Mouse (Mus musculus) liver, embryonic 14.5 days (tissue): ENCODE data around the gene Nenf. TPM values are rescaled to one million over a fixed set of nuclear protein-coding genes. Genes with fewer than 3 reads are reported as not detected.
A peak's percentile ranks its signal among the peaks of the same experiment; 100 is the strongest.

Source experiments
- ATAC-seq: fragments of 200-750 bp; cut with Nextera tagmentation; 2 replicates; pipeline ENCODE4 v1.8.0; 2017; ENCODE audit warnings: moderate number of reproducible peaks, mild to moderate bottlenecking, moderate library complexity; ENCODE audit not compliant: insufficient read depth
- DNase-seq, 3 experiments: peaks; one replicate each; pipeline ENCODE4 v3.0.0-alpha.2; 2012 to 2013; ENCODE audit warnings: low read depth in 3 of 3, low spot score in 3 of 3
- H3K27ac ChIP-seq: fragments of 300-500 bp; sonication (generic); 2 replicates; pipeline ENCODE4 v1.5.1; 2014; ENCODE audit warnings: moderate library complexity, mild to moderate bottlenecking, control low read depth, inconsistent platforms
- H3K27me3 ChIP-seq: fragments of 300-500 bp; sonication (generic); 2 replicates; pipeline ENCODE4 v1.6.1; 2014; ENCODE audit warnings: mild to moderate bottlenecking, low read length, moderate library complexity; ENCODE audit not compliant: control insufficient read depth, insufficient read depth
- H3K36me3 ChIP-seq: fragments of 300-500 bp; sonication (generic); replicated peaks from 2 replicates; pipeline ENCODE4 v1.6.1; 2014; ENCODE audit warnings: low read depth; ENCODE audit not compliant: control insufficient read depth, insufficient read depth
- H3K4me1 ChIP-seq, 2 experiments: fragments of 200-500 bp in 1 of 2; fragments of 300-500 bp in 1 of 2; sonication (generic) in 1 of 2; replicated peaks; 2 replicates each; pipeline ENCODE4 v1.6.1; 2012 to 2014; ENCODE audit warnings: antibody characterized with exemption in 1 of 2, inconsistent platforms in 1 of 2, low read length in 1 of 2; ENCODE audit not compliant: control insufficient read depth in 2 of 2, insufficient read depth in 2 of 2
- H3K4me2 ChIP-seq: fragments of 300-500 bp; sonication (generic); 2 replicates; pipeline ENCODE4 v1.6.1; 2014; ENCODE audit warnings: low read depth, mild to moderate bottlenecking, control low read depth, moderate library complexity
- H3K4me3 ChIP-seq, 2 experiments: fragments of 200-500 bp in 1 of 2; fragments of 300-500 bp in 1 of 2; sonication (generic) in 1 of 2; 2 replicates each; pipeline ENCODE4 v1.5.1; 2012 to 2014; ENCODE audit warnings: low read depth in 2 of 2, low read length in 2 of 2, mild to moderate bottlenecking in 2 of 2, control low read depth in 1 of 2, inconsistent platforms in 1 of 2, moderate library complexity in 1 of 2; ENCODE audit not compliant: insufficient read depth in 1 of 2
- H3K9ac ChIP-seq: fragments of 300-500 bp; sonication (generic); replicated peaks from 2 replicates; pipeline ENCODE4 v1.6.1; 2014; ENCODE audit warnings: mild to moderate bottlenecking, control low read depth, moderate library complexity
- H3K9me3 ChIP-seq: fragments of 300-500 bp; sonication (generic); 2 replicates; pipeline ENCODE4 v1.6.1; 2016; ENCODE audit warnings: low read length, mixed read lengths; ENCODE audit not compliant: control insufficient read depth
- CTCF ChIP-seq: IDR thresholded peaks from 2 replicates; pipeline ENCODE4 v1.5.1; 2016; ENCODE audit warnings: antibody characterized with exemption, low read depth, control low read depth
- EP300 ChIP-seq: IDR thresholded peaks from 2 replicates; pipeline ENCODE4 v1.6.1; 2016; ENCODE audit warnings: antibody characterized with exemption, low read depth
- WGBS: fragments of 180-500 bp; shearing (Covaris S2); extraction: QIAGEN DNeasy Blood & Tissue Kit; methylation state at CpG from one replicate; pipeline ENCODE4 v1.1.7; 2014; ENCODE audit not compliant: insufficient replicate concordance; 5-methylcytosine and 5-hydroxymethylcytosine counted together
- polyA plus RNA-seq, 2 experiments: library from polyadenylated mRNA; depleted of rRNA in 1 of 2; stranded (reverse) in 1 of 2; unstranded in 1 of 2; fragments of >200 nt; fragmentation: Nextera tagmentation in 1 of 2; extraction: Ambion mirVana in 1 of 2; gene quantifications; 2 replicates each; pipeline versions ENCODE4 v1.2.1 to v1.2.3; 2012 to 2014

The Nenf gene
- polyA plus RNA-seq, 2 experiments, result 29.4 to 34.9 TPM

DNA sequence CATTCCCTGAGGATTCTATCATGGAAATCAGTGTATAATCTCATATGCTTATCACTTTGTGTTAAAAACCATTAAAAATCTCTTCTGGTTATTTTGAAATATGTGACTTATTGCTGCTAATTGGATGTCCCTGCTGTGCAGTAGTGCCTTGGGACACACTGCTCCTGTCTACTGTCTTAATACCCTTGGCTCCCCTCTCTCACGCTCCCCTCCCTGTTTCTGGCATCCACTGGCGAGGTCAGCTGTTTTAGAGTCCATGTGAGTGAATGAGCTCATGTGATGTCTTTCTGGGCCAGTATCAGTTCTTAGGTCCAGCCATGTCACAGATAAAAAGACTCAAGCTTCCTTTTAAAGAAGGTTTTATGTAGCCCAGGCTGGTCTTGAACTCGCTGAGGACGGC is 12.4 kb upstream of the Nenf start:
- H3K27me3 ChIP-seq, result no peaks in the 10 kb centered on the region
- no peaks in the 10 kb centered on the region for H3K9me3 ChIP-seq
- TF ChIP-seq EP300 (no peak), CTCF (no peak)
- H3K9ac ChIP-seq, result no peak overlapping the region
- DNase-seq (no peak), ATAC-seq (no peak)
- WGBS, result 82% methylated on average over 4 of the region's 4 CpGs
- no peak overlapping the region for H3K27ac ChIP-seq
- H3K4me3 ChIP-seq, result no peak overlapping the region
- H3K4me2 ChIP-seq, result no peak overlapping the region
- no peaks in the 10 kb centered on the region for H3K36me3 ChIP-seq
- peaks cover 13 to 21% of the 10 kb centered on the region in 2 experiments for H3K4me1 ChIP-seq

DNA sequence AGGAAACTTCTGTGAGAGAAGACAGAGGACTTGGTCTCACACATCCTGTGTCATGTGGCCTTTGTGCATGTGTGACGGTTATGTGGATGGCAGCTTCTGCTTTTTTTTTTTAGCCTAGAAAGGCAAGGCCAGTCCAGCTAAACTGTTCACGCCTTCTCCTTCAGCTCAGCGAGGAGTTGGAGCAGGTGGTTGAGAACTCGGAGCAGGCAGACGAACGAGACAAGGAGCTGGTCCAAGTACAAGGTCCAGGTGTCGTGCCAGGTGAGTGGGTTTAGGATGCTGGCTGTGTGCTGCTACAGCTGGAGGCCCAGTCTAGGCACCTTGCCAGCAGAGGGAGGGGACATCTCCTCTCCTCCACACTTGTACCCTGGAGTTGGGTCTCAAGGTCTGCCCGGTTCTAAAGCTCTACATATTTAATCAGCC is 10.0 kb upstream of the Nenf start:
- Histone ChIP-seq H3K9ac (0 out of 2 replicates have a peak overlapping the region, but pooled peaks have one; percentile 13), H3K9me3 (no peaks in the 10 kb centered on the region), H3K36me3 (no peaks in the 10 kb centered on the region), H3K4me2 (peak overlapping the region; percentile 6; the same call in 1 of the 2 replicates), H3K4me1 (peaks cover 21 to 30% of the 10 kb centered on the region in 2 experiments), H3K4me3 (no peak overlapping the region), H3K27me3 (no peaks in the 10 kb centered on the region), H3K27ac (no peak overlapping the region)
- no peak for DNase-seq
- TF ChIP-seq EP300 (no peak), CTCF (no peak)
- no peak for ATAC-seq
- WGBS, result 52% methylated on average over 8 of the region's 8 CpGs

DNA sequence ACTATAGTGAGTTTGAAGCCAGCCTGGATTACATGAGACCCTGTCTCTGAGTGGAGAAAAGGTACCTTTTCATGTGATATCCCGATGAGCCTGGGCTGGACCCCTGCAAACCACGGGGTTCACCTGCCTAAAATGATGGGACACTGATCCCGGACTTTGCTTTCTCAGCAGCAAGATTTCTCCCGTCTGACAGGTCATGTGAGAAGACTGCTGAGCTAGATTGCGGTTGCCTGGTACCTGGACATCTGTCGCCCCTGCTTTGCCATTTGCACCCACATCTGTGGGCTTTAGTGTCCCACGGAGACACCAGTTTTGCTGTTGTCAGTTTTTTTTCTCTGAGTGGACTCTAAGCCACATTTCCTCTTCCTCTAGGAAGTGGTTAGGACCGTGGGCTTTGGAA is 9.3 kb upstream of the Nenf start:
- Histone ChIP-seq H3K9me3 (no peaks in the 10 kb centered on the region), H3K27me3 (no peaks in the 10 kb centered on the region), H3K9ac (peak overlapping the region; percentile 3), H3K27ac (no peak overlapping the region), H3K4me2 (peak overlapping the region; percentile 99), H3K4me3 (peak overlapping the region in 1 of 2 experiments; percentile 89; a peak in 2 of 4 replicates), H3K36me3 (no peaks in the 10 kb centered on the region), H3K4me1 (peaks cover 21 to 30% of the 10 kb centered on the region in 2 experiments)
- no peak for ATAC-seq
- no peak for TF ChIP-seq EP300
- no peak for TF ChIP-seq CTCF
- WGBS, result 54% methylated on average over 8 of the region's 8 CpGs
- DNase-seq, result no peak

DNA sequence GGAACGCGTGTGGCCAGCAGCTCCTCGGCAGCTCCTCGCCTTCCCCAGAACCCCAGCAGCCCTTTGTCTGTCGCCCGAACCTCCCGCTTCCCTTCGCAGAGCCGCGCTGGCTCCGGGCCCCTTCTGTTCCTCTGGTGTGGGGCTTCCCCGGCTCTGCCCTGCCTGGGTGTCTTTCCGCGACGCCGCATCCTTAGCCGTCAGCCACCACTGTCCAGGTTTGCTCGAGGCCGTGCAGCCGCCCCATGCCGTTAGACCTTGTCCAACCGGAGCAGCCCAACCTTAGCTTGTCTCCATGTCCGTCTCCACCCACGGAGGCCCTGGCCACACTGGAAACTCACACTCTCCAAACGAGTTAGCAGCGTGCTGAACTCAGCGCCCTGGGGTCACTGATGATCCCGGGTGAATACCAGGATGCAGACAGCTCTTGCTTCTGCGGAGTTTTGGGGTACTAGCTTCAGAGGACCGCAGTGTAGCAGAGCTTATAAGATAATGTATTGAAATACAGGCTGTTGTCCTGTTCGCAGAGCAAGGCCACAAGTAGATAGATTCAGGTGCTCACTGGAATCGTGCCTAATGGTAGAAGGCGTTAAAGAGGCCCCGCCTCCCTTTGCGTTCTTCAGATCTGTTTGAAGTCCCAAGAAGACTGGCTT is 8.4 kb upstream of the Nenf start:
- TF ChIP-seq CTCF, result no peak
- TF ChIP-seq EP300, result no peak
- WGBS, result under 1% methylated on average over 35 of the region's 35 CpGs
- Histone ChIP-seq H3K27me3 (no peaks in the 10 kb centered on the region), H3K4me3 (peak overlapping the region; percentile 77 to 89), H3K9ac (peak overlapping the region; percentile 93), H3K4me1 (peaks cover 21 to 30% of the 10 kb centered on the region in 2 experiments), H3K4me2 (peak overlapping the region; percentile 99), H3K27ac (peak overlapping the region; percentile 62), H3K36me3 (no peaks in the 10 kb centered on the region), H3K9me3 (no peaks in the 10 kb centered on the region)
- ATAC-seq (peak; percentile 65), DNase-seq (peak in 2 of 3 experiments; percentile 35 to 40)

DNA sequence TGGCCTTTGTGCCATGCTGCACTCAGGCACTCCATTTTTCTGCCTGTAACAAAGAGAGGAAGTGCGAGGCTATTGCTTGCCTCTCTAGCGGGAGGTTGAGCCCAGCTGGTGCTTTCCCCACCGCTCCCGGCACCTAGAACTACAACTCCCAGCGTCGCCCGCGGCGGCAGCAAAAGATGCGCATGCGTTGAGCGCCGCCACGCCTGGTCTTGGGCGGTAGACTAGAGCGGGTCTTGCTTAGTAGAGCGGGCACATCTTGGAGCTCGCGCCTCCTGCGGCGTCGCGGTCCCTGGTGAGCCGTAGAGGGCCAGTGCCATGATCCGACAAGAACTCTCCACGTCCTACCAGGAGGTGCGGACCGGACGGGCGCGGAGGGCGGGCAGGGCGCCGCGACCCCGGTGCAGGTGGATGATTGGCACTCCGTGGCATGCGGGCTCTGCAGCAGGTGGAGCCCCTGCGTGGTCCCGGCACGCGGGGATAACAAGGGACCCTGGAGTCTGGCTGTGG is 7.8 kb upstream of the Nenf start, which contains the start of gene Tmem206:
Gene Tmem206 (plus strand): TSS at position 187 of the 507 bp plus-strand sequence.
- H3K9ac ChIP-seq, result peak within 1 kb of the TSS; percentile 93
- H3K9me3 ChIP-seq, result no peaks in the 10 kb centered on the region
- WGBS, result under 1% methylated on average over 34 of the region's 42 CpGs
- H3K27me3 ChIP-seq, result no peaks in the 10 kb centered on the region
- peak; percentile 89 to 93 (median 89) for DNase-seq
- H3K4me2 ChIP-seq, result peak within 1 kb of the TSS; percentile 99
- peak within 1 kb of the TSS; percentile 77 to 89 for H3K4me3 ChIP-seq
- no peak for TF ChIP-seq EP300
- TF ChIP-seq CTCF, result 0 out of 2 replicates have a peak, but pooled peaks have one; percentile 18
- H3K36me3 ChIP-seq, result no peaks in the 10 kb centered on the region
- peaks cover 21 to 30% of the 10 kb centered on the region in 2 experiments for H3K4me1 ChIP-seq
- peak within 1 kb of the TSS; percentile 66 for H3K27ac ChIP-seq
- ATAC-seq, result peak; percentile 94
